Mouse (Mus musculus) CD8-positive naive resting alpha-beta T cell, adult 2 months (primary cell): ENCODE measurements around the gene Aldh1a7.

ENCODE experiments used
- DNase-seq, 2 experiments: peaks; one replicate each; pipeline ENCODE4 v3.0.0; 2022; ENCODE audit warnings: low read depth in 2 of 2, low spot score in 2 of 2

Aldh1a7 gene

GRCm38 (mm10) chr19:20644346-20644745 is 83.0 kb downstream of the Aldh1a7 start:
- no peak for DNase-seq
